Mouse (Mus musculus): ENCODE data around the gene Rbfox1.

DNA sequence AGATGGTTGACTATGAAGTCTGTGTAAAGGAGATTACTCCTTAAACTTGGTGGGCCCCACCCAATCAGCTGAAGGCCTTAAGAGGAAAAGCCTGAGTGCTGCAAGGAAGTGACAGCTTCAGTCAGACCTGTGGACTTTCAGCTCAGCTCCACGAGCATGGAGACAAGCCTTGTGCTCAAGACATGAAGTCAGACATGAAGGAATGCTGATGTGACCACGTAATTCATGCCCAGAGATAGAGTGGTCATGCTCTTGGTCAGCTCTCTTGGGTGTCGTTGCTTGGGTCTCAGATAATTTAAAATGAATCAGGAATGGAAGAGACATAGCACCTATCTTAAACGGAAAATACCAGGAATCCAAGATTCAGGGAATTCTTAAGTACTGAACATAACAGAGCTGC lies 1019.8 kb downstream of the Rbfox1 start:
- TF ChIP-seq CTCF (IDR thresholded peaks at IDR 0.05; ENCODE audit: low read depth, low read length) (no peak), POLR2A (IDR thresholded peaks at IDR 0.05; ENCODE audit: extremely low read depth, insufficient read depth, low read length) (no peak)
